In genomic region chr5:101766248-101766647, GRCm38 (mm10) we compare ENCODE assay signal across 8 mouse cellular contexts. TPM values are rescaled to one million over a fixed set of nuclear protein-coding genes. Genes with fewer than 3 reads are reported as not detected.
DNase-seq lines count a peak whose midpoint lies in the region; ATAC-seq and TF ChIP-seq lines count a peak whose summit lies in the region.

No protein-coding gene starts in this region.

- no peaks in the 10 kb centered on the region for H3K9me3 ChIP-seq in heart, embryonic 13.5 days
- H3K9me3 ChIP-seq in heart, embryonic 15.5 days (replicated peaks), result no peaks in the 10 kb centered on the region

- peak overlapping the region; percentile 72; the same call in 1 of the 2 replicates for H3K4me3 ChIP-seq in heart, embryonic 13.5 days
- H3K4me3 ChIP-seq in heart, embryonic 15.5 days, result peak overlapping the region; percentile 81

- 25% methylated on average over 6 of the region's 6 CpGs for WGBS in heart, embryonic 13.5 days
- WGBS in heart, embryonic 15.5 days, result 19% methylated on average over 6 of the region's 6 CpGs

- 0 out of 2 replicates have a peak, but pooled peaks cover 3% of the 10 kb centered on the region for H3K4me1 ChIP-seq in heart, embryonic 13.5 days
- H3K4me1 ChIP-seq in heart, embryonic 15.5 days (replicated peaks), result peaks cover 10% of the 10 kb centered on the region

- ATAC-seq in heart, embryonic 13.5 days (ENCODE audit: extremely low read depth, insufficient number of reproducible peaks, low FRiP score, low TSS enrichment), result no peak
- peak; percentile 41 for ATAC-seq in Patski
- ATAC-seq in heart, embryonic 15.5 days (replicated peaks; ENCODE audit: insufficient number of reproducible peaks, insufficient read depth, low FRiP score, low read depth), result no peak
- ATAC-seq in megakaryocyte, adult 5-6 weeks (ENCODE audit: poor library complexity, severe bottlenecking), result peak; percentile 59

- POLR2A ChIA-PET in Patski (lab: Charles Lee), result interaction anchor here (0.9 to 1.5 kb wide), 6 partner anchors 12 to 62 kb away, joined by 3 to 5 read pairs (median 4); no protein-coding TSS in a partner anchor

- H3K36me3 ChIP-seq in heart, embryonic 13.5 days, result no peaks in the 10 kb centered on the region
- no peaks in the 10 kb centered on the region for H3K36me3 ChIP-seq in heart, embryonic 15.5 days

- H3K4me2 ChIP-seq in heart, embryonic 13.5 days, result peak overlapping the region; percentile 98
- H3K4me2 ChIP-seq in heart, embryonic 15.5 days, result peak overlapping the region; percentile 100

- in situ Hi-C loops in Patski (cut with MboI; ENCODE audit: low pct_unique_long_range_greater_than_20kb), result no loop called here

- CTCF ChIA-PET in Patski (lab: Charles Lee), result interaction anchor here (1.2 to 3.2 kb wide), 4 partner anchors 11 to 29 kb away, joined by 3 to 11 read pairs (median 6); no protein-coding TSS in a partner anchor

- TF ChIP-seq CTCF in Patski (IDR thresholded peaks at IDR 0.05), result no peak

- no peak overlapping the region for H3K27ac ChIP-seq in heart, embryonic 13.5 days (replicated peaks)
- no peak overlapping the region for H3K27ac ChIP-seq in heart, embryonic 15.5 days

- DNase-seq in heart, postnatal 4 days, result no peak
- no peak for DNase-seq in Patski (ENCODE audit: low read depth, low spot score)
- no peak for DNase-seq in right cerebral cortex, postnatal 14 days
- DNase-seq in cerebellum, adult 8-10 months, result no peak
- no peak for DNase-seq in frontal cortex, adult 2 months (ENCODE audit: extremely low spot score in 1 of 2, low spot score in 1 of 2)

- no peak overlapping the region for H3K9ac ChIP-seq in heart, embryonic 13.5 days
- H3K9ac ChIP-seq in heart, embryonic 15.5 days, result no peak overlapping the region

- H3K27me3 ChIP-seq in heart, embryonic 13.5 days (replicated peaks), result peaks cover 90% of the 10 kb centered on the region
- no peaks in the 10 kb centered on the region for H3K27me3 ChIP-seq in Patski
- peaks cover 71% of the 10 kb centered on the region for H3K27me3 ChIP-seq in heart, embryonic 15.5 days

RNA-seq across cellular contexts. Expression of gene Cds1, which starts 1.3 kb away (rescaled TPM):
- 0.47 and 0.86 TPM in 2 replicates for polyA plus RNA-seq in heart, embryonic 13.5 days (2015; fragmentation: Nextera tagmentation; extraction: Ambion mirVana)
- total RNA-seq in heart, postnatal 4 days (2021), result 1 to 10 TPM; 2.2 to 3.8 TPM
- 24.1 TPM for polyA plus RNA-seq in Patski (2021)
- 0.83 and 5.2 TPM in 2 replicates for polyA plus RNA-seq in heart, embryonic 15.5 days (2015; fragmentation: Nextera tagmentation; extraction: Ambion mirVana)
- total RNA-seq in megakaryocyte, adult 5-6 weeks (2015), result 8.3 and 10.2 TPM in 2 replicates
- total RNA-seq in megakaryocyte, adult 5-6 weeks (2017), result 6.8 TPM in 2 replicates
- polyA plus RNA-seq in frontal cortex, adult 2 months (2012; rRNA removed), result 66.7 and 71.1 TPM in 2 replicates

Comparison
In these comparisons a context has a peak if more than half of its experiments do, and no peak if none do; other contexts are left out.
1. ATAC-seq: peak in Patski (single experiment) and megakaryocyte, adult 5-6 weeks (single experiment); none in heart, embryonic 13.5 days (single experiment) and heart, embryonic 15.5 days (single experiment).